ENCODE assay signal across 23 mouse cellular contexts in genomic region chr9:122529721-122530120, GRCm38 (mm10).
"Had no signal": no experiment of that assay in that cellular context is flagged by ENCODE, and none has a peak within 500 bp of the region (broad histone marks: within the 10 kb centered on the region; RNA-seq: fewer than 3 reads in every experiment).

No protein-coding gene starts in this region.

- H3K9me3 ChIP-seq: heart, embryonic 13.5 days; heart, embryonic 15.5 days; hindbrain, embryonic 13.5 days; hindbrain, embryonic 15.5 days; kidney, embryonic 15.5 days; limb, embryonic 13.5 days; limb, embryonic 15.5 days had no signal

- H3K36me3 ChIP-seq: heart, embryonic 13.5 days; heart, embryonic 15.5 days; hindbrain, embryonic 13.5 days; hindbrain, embryonic 15.5 days; kidney, embryonic 15.5 days; limb, embryonic 13.5 days; limb, embryonic 15.5 days had no signal

- H3K27ac ChIP-seq: heart, adult 2 months; heart, embryonic 13.5 days; heart, embryonic 15.5 days; hindbrain, embryonic 13.5 days; hindbrain, embryonic 15.5 days; hindbrain, postnatal 0 days; kidney, embryonic 15.5 days; kidney, postnatal 0 days; limb, embryonic 13.5 days; limb, embryonic 15.5 days had no signal

- H3K27me3 ChIP-seq: heart, embryonic 15.5 days; hindbrain, embryonic 15.5 days; kidney, embryonic 15.5 days; limb, embryonic 13.5 days; limb, embryonic 15.5 days had no signal

- H3K9ac ChIP-seq: heart, embryonic 13.5 days; heart, embryonic 15.5 days; hindbrain, embryonic 13.5 days; hindbrain, embryonic 15.5 days; kidney, embryonic 15.5 days; limb, embryonic 13.5 days; limb, embryonic 15.5 days had no signal

- DNase-seq: gastrocnemius, postnatal 14 days; gastrocnemius, postnatal 36 days; heart, postnatal 14 days; heart, postnatal 36 days; kidney, adult 11 months; kidney, adult 2 months; kidney, adult 9 months; kidney, postnatal 14 days; kidney, postnatal 36 days; layer of hippocampus, postnatal 36 days; left cerebral cortex, postnatal 4 days had no signal

- H3K4me1 ChIP-seq: kidney, embryonic 15.5 days had no signal

- ATAC-seq: hindbrain, postnatal 0 days; intestine, embryonic 16.5 days had no signal

- H3K4me2 ChIP-seq: heart, embryonic 11.5 days; heart, embryonic 13.5 days; heart, embryonic 15.5 days; hindbrain, embryonic 13.5 days; hindbrain, embryonic 15.5 days; kidney, embryonic 15.5 days; limb, embryonic 13.5 days; limb, embryonic 15.5 days had no signal

- H3K4me3 ChIP-seq: heart, adult 2 months; heart, embryonic 13.5 days; heart, embryonic 15.5 days; hindbrain, embryonic 13.5 days; hindbrain, embryonic 15.5 days; kidney, embryonic 15.5 days; limb, embryonic 13.5 days; limb, embryonic 15.5 days had no signal
